Mouse (Mus musculus) lung, postnatal 25 days (tissue): ENCODE data around the gene Mrgprf.
A peak's percentile ranks its signal among the peaks of the same experiment; 100 is the strongest.

Experiments
- DNase-seq: peaks from one replicate; pipeline ENCODE4 v3.0.0; 2022; ENCODE audit warnings: low spot score

The Mrgprf gene

DNA sequence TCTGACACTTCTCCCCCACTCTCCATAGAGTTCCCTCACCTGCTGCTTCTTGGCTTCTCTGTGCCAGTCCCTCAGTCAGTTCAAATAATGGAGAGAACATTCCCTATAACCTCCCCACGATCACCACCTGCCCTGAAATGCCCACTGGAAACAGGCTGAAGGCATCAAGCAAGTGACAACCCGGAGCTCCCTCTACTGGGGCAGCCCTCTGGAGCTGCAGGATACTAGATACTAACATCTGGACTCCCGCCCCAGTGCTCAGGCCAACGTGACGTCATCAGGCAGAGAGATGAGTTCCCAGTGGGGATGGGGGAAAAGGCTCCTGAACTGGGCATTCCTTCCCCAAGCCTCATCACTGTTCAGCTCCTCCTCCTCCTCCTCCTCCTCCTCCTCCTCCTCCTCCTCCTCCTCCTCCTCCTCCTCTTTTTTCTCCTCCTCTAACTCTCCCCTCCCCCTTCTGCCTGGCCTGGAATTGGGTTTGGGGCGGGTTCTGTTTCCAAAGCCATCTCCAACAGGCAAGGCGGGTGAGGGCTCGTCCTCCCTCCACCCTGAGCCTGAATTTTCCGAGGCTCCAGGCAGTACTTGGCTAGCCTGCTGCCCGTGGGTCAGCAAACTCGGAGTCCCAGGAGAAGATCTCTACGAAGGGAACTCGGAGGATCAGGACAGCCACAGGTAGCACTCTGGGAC lies at the start of gene Mrgprf:
Mrgprf (plus strand) TSS at position 508 of the 687 bp plus-strand sequence.
- peak; percentile 59 for DNase-seq

GRCm38 (mm10) chr7:145252715-145253476 lies 47.7 kb upstream of the Mrgprf start:
- peak; percentile 72 for DNase-seq

DNA sequence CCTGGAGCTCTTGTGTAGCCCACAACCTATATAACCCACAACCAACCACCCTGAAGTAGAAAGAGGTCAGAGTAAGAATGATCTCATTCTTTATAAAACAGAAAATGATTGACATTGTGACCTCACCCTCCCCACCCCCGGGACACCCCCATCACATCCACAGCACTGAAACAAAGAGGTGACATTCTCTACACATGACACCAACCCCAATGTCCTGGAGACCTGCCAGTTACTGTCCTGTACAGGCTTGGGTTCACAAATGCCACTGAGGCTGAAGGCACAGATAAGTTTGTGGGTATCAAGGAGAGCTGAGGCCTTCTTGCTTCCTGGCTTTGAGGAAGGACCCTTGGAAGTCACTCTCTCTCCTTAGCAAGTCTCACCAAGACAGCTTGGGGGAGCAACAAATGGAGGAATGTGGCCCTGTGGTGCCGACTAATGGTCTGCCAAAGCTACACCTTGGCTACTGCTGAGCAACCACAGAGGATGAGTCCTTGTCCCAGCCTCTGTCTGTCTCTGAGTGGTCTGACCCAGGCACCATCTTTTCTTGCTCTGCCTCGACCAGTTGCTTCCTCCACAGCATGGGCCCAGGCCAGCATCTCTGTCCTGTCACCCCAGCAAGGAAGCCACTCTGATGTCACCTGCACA lies 46.5 kb upstream of the Mrgprf start:
- DNase-seq: no peak

DNA sequence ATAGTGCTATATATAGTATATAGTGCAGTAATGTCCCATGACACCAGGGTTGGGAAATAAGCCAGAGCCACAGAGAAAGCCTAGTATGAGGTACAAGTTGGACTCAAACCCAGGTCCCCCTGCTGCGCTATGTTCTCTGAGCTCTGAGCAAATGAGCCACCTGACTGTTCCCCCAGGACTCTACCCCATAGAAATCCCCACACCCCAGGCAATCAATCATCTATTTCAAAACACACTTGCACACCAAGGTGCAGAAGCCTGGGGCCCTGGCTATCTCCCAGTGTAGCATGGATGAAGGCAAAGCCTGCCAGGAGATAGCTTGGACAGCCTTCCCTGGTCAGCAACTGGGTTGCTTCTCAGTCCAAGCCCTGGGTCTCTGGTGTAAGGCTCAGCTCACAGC lies 44.5 kb upstream of the Mrgprf start:
- DNase-seq: no peak

DNA sequence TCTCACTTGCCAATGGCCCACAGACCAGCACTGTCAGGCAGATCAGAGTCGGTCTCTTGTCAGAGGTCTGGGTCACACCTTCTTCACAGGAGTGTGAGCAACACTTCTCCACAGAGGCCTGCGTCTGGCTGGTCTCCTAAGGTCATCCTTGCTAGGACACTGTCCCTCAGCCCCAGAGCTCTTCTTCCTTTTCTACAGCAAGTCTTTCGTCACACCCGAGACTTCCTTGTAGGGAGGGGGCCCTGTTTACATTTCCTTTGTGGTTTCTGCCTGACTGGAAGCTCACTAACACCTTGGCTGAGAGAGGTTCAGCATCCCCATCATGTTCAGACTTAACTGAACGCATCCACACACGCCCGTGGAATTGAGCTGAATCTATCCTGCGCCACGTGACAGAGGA lies 36.4 kb upstream of the Mrgprf start:
- no peak for DNase-seq

DNA sequence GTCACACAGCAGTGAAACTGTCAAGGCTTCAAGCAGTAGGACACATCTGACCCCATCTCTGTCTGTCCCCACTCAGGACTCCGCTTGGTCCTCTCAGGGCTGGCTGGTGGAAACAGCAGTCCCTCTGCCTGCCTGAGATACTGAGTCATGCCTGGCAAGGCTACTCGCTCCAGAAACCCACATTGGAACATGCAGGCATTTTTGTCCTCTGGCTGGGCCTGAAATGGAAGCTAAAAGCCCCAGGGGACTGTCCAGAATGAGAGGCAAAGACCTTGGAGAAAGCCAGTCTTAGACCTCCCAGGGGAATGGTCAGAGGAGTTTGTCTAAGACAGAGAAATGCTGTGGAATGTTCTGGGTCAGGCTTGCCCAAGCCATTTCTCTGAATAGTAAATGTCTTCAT lies 34.6 kb upstream of the Mrgprf start:
- DNase-seq: peak; percentile 21

DNA sequence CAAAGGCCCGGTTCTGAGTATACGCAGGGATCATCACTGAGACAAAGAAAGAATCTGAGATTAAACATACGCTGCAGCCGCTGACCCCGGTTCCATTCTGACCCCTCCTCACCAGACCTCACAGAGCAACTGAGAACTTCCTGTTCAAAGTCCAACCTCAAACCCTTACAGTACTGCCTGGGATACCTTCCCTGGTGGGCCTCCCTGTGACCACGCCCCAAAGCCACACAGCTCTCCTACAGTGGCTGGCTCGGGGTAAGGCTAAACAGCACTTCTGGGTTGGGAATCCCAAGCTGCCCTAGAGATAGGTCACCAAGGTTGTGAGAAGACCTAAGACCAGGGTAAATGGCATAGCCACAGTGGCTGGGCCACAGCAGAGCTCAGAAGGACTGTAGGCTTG lies 31.7 kb upstream of the Mrgprf start:
- DNase-seq: no peak

DNA sequence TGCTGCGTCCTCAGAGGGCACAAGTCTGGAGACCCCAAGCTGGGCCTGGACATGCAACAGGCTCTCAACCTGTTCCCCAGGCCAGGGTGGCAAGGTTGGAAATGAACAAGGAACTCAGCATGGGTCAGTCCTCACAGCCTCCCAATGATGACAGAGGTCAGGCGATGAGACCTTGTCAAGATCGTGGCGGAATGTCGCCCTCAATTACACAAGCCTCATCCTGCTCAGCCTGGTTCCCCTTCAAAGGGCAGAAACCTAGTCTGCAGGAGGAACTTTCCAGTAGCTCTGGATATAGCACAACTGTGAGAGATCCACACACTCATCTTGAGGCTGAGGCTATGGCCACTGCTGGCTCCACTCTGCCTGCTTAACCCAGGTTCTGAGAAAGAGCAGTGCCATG lies 29.7 kb upstream of the Mrgprf start:
- DNase-seq: no peak

GRCm38 (mm10) chr7:145275488-145275887 lies 25.1 kb upstream of the Mrgprf start:
- no peak for DNase-seq

GRCm38 (mm10) chr7:145281396-145281795 lies 19.2 kb upstream of the Mrgprf start:
- no peak for DNase-seq

GRCm38 (mm10) chr7:145283041-145283440 lies 17.6 kb upstream of the Mrgprf start:
- peak; percentile 51 for DNase-seq

- DNase-seq: peak; percentile 96
Measured at GRCm38 (mm10) chr7:145283487-145284187, 17.0 kb upstream of the Mrgprf start, which contains the start of gene Tpcn2. Tpcn2 (minus strand) TSS chr7:145284011.

DNA sequence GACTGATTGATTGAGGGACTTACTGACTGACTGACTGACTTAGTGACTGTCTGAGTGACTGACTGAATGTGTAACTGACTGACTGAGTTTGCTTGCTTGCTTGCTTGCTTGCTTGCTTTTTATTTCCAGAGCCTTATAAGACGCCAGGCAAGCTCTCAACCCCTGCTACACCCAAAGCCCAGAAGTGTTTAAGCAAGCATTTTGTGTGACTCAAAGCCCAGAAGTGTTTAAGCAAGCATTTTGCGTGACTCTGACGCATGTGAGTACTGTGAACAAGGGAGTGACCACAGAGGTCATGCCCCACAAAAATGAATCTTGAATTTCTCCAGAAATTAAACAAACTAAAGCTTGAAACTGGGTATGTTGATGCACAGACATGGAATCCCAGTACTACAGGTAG lies 16.3 kb upstream of the Mrgprf start:
- peak; percentile 84 for DNase-seq

DNA sequence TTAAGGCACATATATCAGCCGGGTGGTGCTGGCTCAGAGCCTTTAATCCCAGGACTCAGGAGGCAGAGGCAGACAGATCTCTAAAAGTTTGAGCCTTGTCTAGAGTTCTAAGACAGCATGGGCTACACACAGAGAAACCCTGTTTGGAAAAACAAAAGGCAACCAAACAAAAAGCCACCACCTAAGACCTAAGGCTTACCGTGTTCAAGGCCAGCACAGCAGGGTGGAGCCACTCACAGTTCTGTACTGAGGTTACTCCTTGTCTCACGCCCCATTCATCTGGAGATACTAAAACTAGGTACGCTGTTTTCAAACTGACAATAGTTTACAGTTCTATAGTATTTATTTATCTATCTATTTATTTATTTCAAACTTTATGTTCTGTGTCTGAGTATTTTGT lies 15.2 kb upstream of the Mrgprf start:
- DNase-seq: no peak

GRCm38 (mm10) chr7:145287410-145287809 lies 13.2 kb upstream of the Mrgprf start:
- DNase-seq: no peak

GRCm38 (mm10) chr7:145289302-145289701 lies 11.3 kb upstream of the Mrgprf start:
- DNase-seq: no peak

DNA sequence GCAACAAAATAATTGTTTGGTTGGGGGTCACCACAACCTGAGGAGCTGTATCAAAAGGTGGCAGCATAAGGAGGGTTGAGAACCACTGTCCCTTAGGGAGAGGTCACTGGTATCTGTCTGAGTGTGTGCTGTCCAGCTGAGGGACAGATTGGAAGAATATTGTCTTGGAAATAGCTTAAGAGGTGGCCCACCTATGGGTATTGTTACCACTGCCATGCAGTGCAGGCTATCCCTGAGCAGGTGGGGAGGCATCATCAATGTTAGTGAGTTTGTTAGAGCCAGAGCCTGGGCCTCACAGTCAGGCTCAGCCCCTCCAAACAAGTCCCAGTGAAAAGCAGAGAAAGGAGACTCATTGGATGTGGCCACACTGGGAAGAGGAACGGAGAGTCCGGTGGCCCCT lies 8.8 kb upstream of the Mrgprf start:
- DNase-seq: no peak

DNA sequence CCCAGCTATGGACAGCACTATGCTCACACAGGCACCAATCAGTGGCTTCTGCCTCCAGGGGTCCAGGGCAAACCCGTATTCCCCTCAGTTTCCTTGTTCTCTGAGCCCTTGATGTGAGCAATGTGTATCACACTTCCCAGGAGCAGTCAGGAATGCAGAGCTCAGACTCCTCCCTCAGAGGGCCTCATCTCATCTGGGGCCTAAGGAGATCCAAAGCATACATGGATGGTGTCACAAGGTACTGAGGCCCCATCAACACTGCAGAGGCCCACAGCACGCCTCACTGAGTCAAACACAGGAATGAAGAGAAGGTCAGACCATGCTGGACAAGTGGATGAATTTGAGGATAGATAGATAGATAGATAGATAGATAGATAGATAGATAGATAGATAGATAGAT lies 7.9 kb upstream of the Mrgprf start:
- no peak for DNase-seq

DNA sequence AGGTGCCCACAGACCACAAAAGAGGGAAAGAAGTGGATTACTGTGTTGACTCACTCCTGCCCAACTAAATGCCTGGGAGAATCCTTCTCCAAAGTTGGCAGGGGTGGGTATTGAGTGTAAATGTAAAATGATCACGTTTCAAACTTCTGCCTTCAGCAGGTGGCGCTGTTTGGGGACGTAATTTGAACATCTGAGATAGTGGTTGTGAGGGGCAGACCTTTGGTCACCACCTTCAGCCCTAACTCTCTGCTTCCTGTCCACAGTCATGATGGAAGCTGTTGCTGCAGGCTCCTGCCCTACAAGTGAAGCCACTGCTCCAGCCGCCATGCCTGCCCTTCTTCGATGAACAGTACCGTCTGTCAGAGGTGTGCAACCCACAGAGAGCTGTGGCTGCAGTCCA lies 6.8 kb upstream of the Mrgprf start:
- no peak for DNase-seq

- no peak for DNase-seq
Measured at GRCm38 (mm10) chr7:145298666-145299490, 1.8 kb upstream of the Mrgprf start.

GRCm38 (mm10) chr7:145299562-145300320 lies 887 bp upstream of the Mrgprf start:
- peak; percentile 36 for DNase-seq
